ENCODE assay signal across 11 mouse cellular contexts in genomic region chr12:27492270-27492669, GRCm38 (mm10).
DNase-seq lines count a peak whose midpoint lies in the region; ATAC-seq lines count a peak whose summit lies in the region.
"Had no signal": no experiment of that assay in that cellular context is flagged by ENCODE, and none has a peak within 500 bp of the region (broad histone marks: within the 10 kb centered on the region; RNA-seq: fewer than 3 reads in every experiment).

No protein-coding gene starts in this region.

- no peaks in the 10 kb centered on the region for H3K9me3 ChIP-seq in kidney, embryonic 14.5 days (ENCODE audit: control insufficient read depth, low read length)
- no peaks in the 10 kb centered on the region for H3K9me3 ChIP-seq in stomach, embryonic 16.5 days (replicated peaks; ENCODE audit: control insufficient read depth, low read length)

- no peak overlapping the region for H3K4me2 ChIP-seq in kidney, embryonic 14.5 days (replicated peaks; ENCODE audit: low read depth, low read length)
- no peak overlapping the region for H3K4me2 ChIP-seq in stomach, embryonic 16.5 days (ENCODE audit: low read depth, low read length)

- H3K36me3 ChIP-seq in kidney, embryonic 14.5 days (ENCODE audit: control insufficient read depth, insufficient read depth, low read length) = no peaks in the 10 kb centered on the region
- H3K36me3 ChIP-seq in stomach, embryonic 16.5 days (ENCODE audit: control insufficient read depth, insufficient read depth, low read length) = no peaks in the 10 kb centered on the region
- H3K36me3 ChIP-seq: G1E had no signal

- no peaks in the 10 kb centered on the region for H3K27me3 ChIP-seq in kidney, embryonic 14.5 days (ENCODE audit: control insufficient read depth, insufficient read depth, low read length)
- no peaks in the 10 kb centered on the region for H3K27me3 ChIP-seq in stomach, embryonic 16.5 days (ENCODE audit: control insufficient read depth, insufficient read depth, low read length)

- H3K4me1 ChIP-seq in kidney, embryonic 14.5 days (ENCODE audit: control insufficient read depth, insufficient read depth, low read length) = peaks cover 12% of the 10 kb centered on the region; the same call in 1 of the 2 replicates
- H3K4me1 ChIP-seq in stomach, embryonic 16.5 days (ENCODE audit: control insufficient read depth, insufficient read depth, low read length) = no peaks in the 10 kb centered on the region

- H3K27ac ChIP-seq in kidney, embryonic 14.5 days (ENCODE audit: low read depth, low read length) = no peak overlapping the region
- no peak overlapping the region for H3K27ac ChIP-seq in stomach, embryonic 16.5 days (ENCODE audit: low read length)

- peak; percentile 89 for ATAC-seq in kidney, embryonic 14.5 days (ENCODE audit: low FRiP score, low TSS enrichment)
- peak; percentile 63; the same call in 1 of the 2 replicates for ATAC-seq in stomach, embryonic 16.5 days (ENCODE audit: insufficient read depth, low FRiP score)
- ATAC-seq: liver, postnatal 0 days had no signal

- no peak overlapping the region for H3K9ac ChIP-seq in kidney, embryonic 14.5 days (ENCODE audit: low read depth, low read length)
- H3K9ac ChIP-seq in stomach, embryonic 16.5 days (ENCODE audit: low read length) = no peak overlapping the region
- H3K9ac ChIP-seq: liver, postnatal 0 days had no signal

- peak; percentile 36 to 45 for DNase-seq in cerebellum, postnatal 10 days
- DNase-seq in cerebellum, adult 9-11 months = no peak
- DNase-seq in kidney, adult 11 months = no peak
- DNase-seq in urinary bladder, postnatal 14 days (ENCODE audit: low spot score) = peak; percentile 34
- no peak for DNase-seq in urinary bladder, postnatal 10 days (ENCODE audit: low spot score)
- no peak for DNase-seq in testis, postnatal 14 days (ENCODE audit: low spot score)
- DNase-seq: gastrocnemius, postnatal 25 days; liver, postnatal 0 days had no signal

- WGBS in kidney, embryonic 14.5 days = 15% methylated on average over 2 of the region's 2 CpGs
- 21% methylated on average over 2 of the region's 2 CpGs for WGBS in stomach, embryonic 16.5 days

- no peak overlapping the region for H3K4me3 ChIP-seq in kidney, embryonic 14.5 days (ENCODE audit: low read length)
- H3K4me3 ChIP-seq in stomach, embryonic 16.5 days (replicated peaks; ENCODE audit: low read length) = no peak overlapping the region

Comparison
In these comparisons a context has a peak if more than half of its experiments do, and no peak if none do; other contexts are left out.
1. DNase-seq: peak in cerebellum, postnatal 10 days (2 of 2) and urinary bladder, postnatal 14 days (single experiment); none in cerebellum, adult 9-11 months (single experiment), kidney, adult 11 months (single experiment), urinary bladder, postnatal 10 days (single experiment) and testis, postnatal 14 days (single experiment).